27 mouse cellular contexts compared by ENCODE assay signal in genomic region chr4:78234681-78235080, GRCm38 (mm10). TPM values are rescaled to one million over a fixed set of nuclear protein-coding genes. Genes with fewer than 3 reads are reported as not detected.
DNase-seq lines count a peak whose midpoint lies in the region; ATAC-seq lines count a peak whose summit lies in the region.
"Had no signal": no experiment of that assay in that cellular context is flagged by ENCODE, and none has a peak within 500 bp of the region (broad histone marks: within the 10 kb centered on the region; RNA-seq: fewer than 3 reads in every experiment).

No protein-coding gene starts in this region.

- H3K9ac ChIP-seq in hindbrain, embryonic 14.5 days: no peak overlapping the region
- H3K9ac ChIP-seq in hindbrain, embryonic 12.5 days: no peak overlapping the region
- H3K9ac ChIP-seq: embryonic facial prominence, embryonic 13.5 days; forebrain, embryonic 12.5 days; forebrain, embryonic 15.5 days; hindbrain, embryonic 15.5 days had no signal

- no peaks in the 10 kb centered on the region for H3K9me3 ChIP-seq in hindbrain, embryonic 14.5 days (ENCODE audit: control insufficient read depth, low read length)
- H3K9me3 ChIP-seq in hindbrain, embryonic 12.5 days (replicated peaks): no peaks in the 10 kb centered on the region
- H3K9me3 ChIP-seq: embryonic facial prominence, embryonic 10.5 days; embryonic facial prominence, embryonic 13.5 days; forebrain, embryonic 12.5 days; forebrain, embryonic 15.5 days; heart, embryonic 10.5 days; hindbrain, embryonic 10.5 days; hindbrain, embryonic 15.5 days had no signal

- H3K4me3 ChIP-seq in hindbrain, embryonic 14.5 days (replicated peaks; ENCODE audit: low read length): no peak overlapping the region
- no peak overlapping the region for H3K4me3 ChIP-seq in hindbrain, embryonic 12.5 days
- H3K4me3 ChIP-seq: embryonic facial prominence, embryonic 10.5 days; embryonic facial prominence, embryonic 13.5 days; erythroblast, embryonic 14.5 days; forebrain, embryonic 12.5 days; forebrain, embryonic 15.5 days; heart, adult 2 months; heart, embryonic 10.5 days; hindbrain, embryonic 10.5 days; hindbrain, embryonic 15.5 days had no signal

- no peaks in the 10 kb centered on the region for H3K4me1 ChIP-seq in hindbrain, embryonic 14.5 days (replicated peaks; ENCODE audit: control insufficient read depth, insufficient read depth, low read length)
- H3K4me1 ChIP-seq in hindbrain, embryonic 12.5 days: no peaks in the 10 kb centered on the region
- H3K4me1 ChIP-seq: embryonic facial prominence, embryonic 10.5 days; embryonic facial prominence, embryonic 13.5 days; forebrain, embryonic 12.5 days; forebrain, embryonic 15.5 days; heart, embryonic 10.5 days; hindbrain, embryonic 10.5 days; hindbrain, embryonic 15.5 days had no signal

- H3K36me3 ChIP-seq in hindbrain, embryonic 14.5 days (replicated peaks; ENCODE audit: control insufficient read depth, insufficient read depth): no peaks in the 10 kb centered on the region
- H3K36me3 ChIP-seq in hindbrain, embryonic 12.5 days: no peaks in the 10 kb centered on the region
- H3K36me3 ChIP-seq: embryonic facial prominence, embryonic 10.5 days; embryonic facial prominence, embryonic 13.5 days; forebrain, embryonic 12.5 days; forebrain, embryonic 15.5 days; heart, embryonic 10.5 days; hindbrain, embryonic 10.5 days; hindbrain, embryonic 15.5 days had no signal

- no peaks in the 10 kb centered on the region for H3K27me3 ChIP-seq in hindbrain, embryonic 14.5 days (ENCODE audit: control insufficient read depth, insufficient read depth, low read length)
- H3K27me3 ChIP-seq in hindbrain, embryonic 12.5 days: no peaks in the 10 kb centered on the region
- H3K27me3 ChIP-seq: embryonic facial prominence, embryonic 13.5 days; forebrain, embryonic 12.5 days; forebrain, embryonic 15.5 days; hindbrain, embryonic 15.5 days had no signal

- H3K27ac ChIP-seq in hindbrain, embryonic 14.5 days: no peak overlapping the region
- no peak overlapping the region for H3K27ac ChIP-seq in hindbrain, embryonic 12.5 days
- H3K27ac ChIP-seq: embryonic facial prominence, embryonic 10.5 days; embryonic facial prominence, embryonic 13.5 days; forebrain, embryonic 12.5 days; forebrain, embryonic 15.5 days; heart, adult 2 months; heart, embryonic 10.5 days; hindbrain, embryonic 10.5 days; hindbrain, embryonic 15.5 days had no signal

- WGBS in hindbrain, embryonic 14.5 days: 70% methylated on average over 1 of the region's 1 CpGs
- 68% methylated on average over 1 of the region's 1 CpGs for WGBS in hindbrain, embryonic 12.5 days

- no peak overlapping the region for H3K4me2 ChIP-seq in hindbrain, embryonic 14.5 days (replicated peaks)
- no peak overlapping the region for H3K4me2 ChIP-seq in hindbrain, embryonic 12.5 days (replicated peaks)
- H3K4me2 ChIP-seq: embryonic facial prominence, embryonic 13.5 days; forebrain, embryonic 12.5 days; forebrain, embryonic 15.5 days; hindbrain, embryonic 15.5 days had no signal

- DNase-seq in adrenal gland, postnatal 10 days: peak; percentile 7
- no peak for DNase-seq in adrenal gland, postnatal 14 days
- no peak for DNase-seq in hindbrain, embryonic 14.5 days (ENCODE audit: low spot score)
- peak; percentile 67 for DNase-seq in 416B (ENCODE audit: low read depth)
- DNase-seq in adrenal gland, postnatal 36 days: peak; percentile 24 to 29
- no peak for DNase-seq in lung, adult 18-20 months
- no peak for DNase-seq in gastrocnemius, postnatal 10 days
- DNase-seq: cerebellum, adult 11-12 months; cerebellum, adult 8-10 months; cerebellum, postnatal 10 days; cerebellum, postnatal 36 days; embryo, embryonic 11 days; gastrocnemius, postnatal 36 days; heart, adult 2 months; kidney, adult 2 months had no signal

- peak; percentile 51; the same call in 1 of the 2 replicates for ATAC-seq in hindbrain, embryonic 14.5 days (ENCODE audit: low FRiP score)
- ATAC-seq in hindbrain, embryonic 12.5 days (ENCODE audit: low FRiP score): no peak
- ATAC-seq: activated CD4-positive, CD25-positive, alpha-beta regulatory T cell, adult 4 months; forebrain, embryonic 15.5 days; intestine, postnatal 0 days had no signal

RNA-seq across cellular contexts. Expression of gene Ptprd, which starts 22.9 kb away (rescaled TPM):
- total RNA-seq in adrenal gland, postnatal 10 days (2021): 10 to 100 TPM; 88.2 to 99.3 TPM
- total RNA-seq in adrenal gland, postnatal 14 days (2021): 84.3 and 101 TPM in 2 replicates
- 95.5 and 112 TPM in 2 replicates for polyA plus RNA-seq in hindbrain, embryonic 14.5 days (2014; fragmentation: Nextera tagmentation; extraction: Ambion mirVana)
- polyA plus RNA-seq in hindbrain, embryonic 12.5 days (2016; fragmentation: Nextera tagmentation; extraction: Ambion mirVana): 57.1 and 66.8 TPM in 2 replicates
- total RNA-seq in adrenal gland, postnatal 36 days (2021): 100 to 1,000 TPM in 1 of 2 experiments, 10 to 100 TPM in 1; 89.2 to 120 TPM
- total RNA-seq in gastrocnemius, postnatal 10 days (2021): 10 to 100 TPM; 43.3 to 53.4 TPM
- total RNA-seq: granulocyte monocyte progenitor cell, adult 5-6 weeks had no signal
- polyA plus RNA-seq: activated CD4-positive, CD25-positive, alpha-beta regulatory T cell, adult 4 months; erythroblast, embryonic 14.5 days had no signal

Comparison
In these comparisons a context has a peak if more than half of its experiments do, and no peak if none do; other contexts are left out.
1. DNase-seq: peak in adrenal gland, postnatal 10 days (single experiment), 416B (single experiment) and adrenal gland, postnatal 36 days (2 of 2); none in adrenal gland, postnatal 14 days (single experiment), hindbrain, embryonic 14.5 days (single experiment), lung, adult 18-20 months (0 of 2) and gastrocnemius, postnatal 10 days (single experiment).